ENCODE assay signal across 10 mouse cellular contexts in genomic region chr7:35948794-35949193, GRCm38 (mm10).
A peak's percentile ranks its signal among the peaks of the same experiment; 100 is the strongest.
DNase-seq lines count a peak whose midpoint lies in the region; ATAC-seq lines count a peak whose summit lies in the region.
"Had no signal": no experiment of that assay in that cellular context is flagged by ENCODE, and none has a peak within 500 bp of the region (broad histone marks: within the 10 kb centered on the region; RNA-seq: fewer than 3 reads in every experiment).

No protein-coding gene starts in this region.

- no peak for ATAC-seq in kidney, embryonic 15.5 days (replicated peaks; ENCODE audit: low FRiP score)
- no peak for ATAC-seq in hindbrain, embryonic 12.5 days (ENCODE audit: low FRiP score)
- ATAC-seq in midbrain, embryonic 11.5 days (ENCODE audit: low FRiP score), result peak; percentile 22; the same call in 1 of the 2 replicates

- H3K4me3 ChIP-seq in kidney, embryonic 15.5 days (replicated peaks), result peak overlapping the region; percentile 14
- H3K4me3 ChIP-seq in embryonic facial prominence, embryonic 10.5 days, result peak overlapping the region; percentile 43
- peak overlapping the region; percentile 10; the same call in 1 of the 2 replicates for H3K4me3 ChIP-seq in hindbrain, embryonic 12.5 days
- H3K4me3 ChIP-seq in midbrain, embryonic 11.5 days (ENCODE audit: low read depth, low read length), result no peak overlapping the region

- H3K27ac ChIP-seq in kidney, embryonic 15.5 days, result peak overlapping the region; percentile 60
- 0 out of 2 replicates have a peak overlapping the region, but pooled peaks have one; percentile 62 for H3K27ac ChIP-seq in embryonic facial prominence, embryonic 10.5 days (replicated peaks)
- no peak overlapping the region for H3K27ac ChIP-seq in hindbrain, embryonic 12.5 days
- H3K27ac ChIP-seq in midbrain, embryonic 11.5 days (ENCODE audit: low read depth, low read length), result no peak overlapping the region

- H3K4me2 ChIP-seq in kidney, embryonic 15.5 days, result peak overlapping the region; percentile 53
- H3K4me2 ChIP-seq in hindbrain, embryonic 12.5 days (replicated peaks), result peak overlapping the region; percentile 44
- peak overlapping the region; percentile 41 for H3K4me2 ChIP-seq in midbrain, embryonic 11.5 days

- H3K4me1 ChIP-seq in kidney, embryonic 15.5 days, result peaks cover 13% of the 10 kb centered on the region
- H3K4me1 ChIP-seq in embryonic facial prominence, embryonic 10.5 days, result peaks cover 18% of the 10 kb centered on the region
- peaks cover 16% of the 10 kb centered on the region for H3K4me1 ChIP-seq in hindbrain, embryonic 12.5 days
- H3K4me1 ChIP-seq in midbrain, embryonic 11.5 days (ENCODE audit: control insufficient read depth, insufficient read depth, low read length), result peaks cover 4% of the 10 kb centered on the region; the same call in 1 of the 2 replicates

- H3K9me3 ChIP-seq in kidney, embryonic 15.5 days (replicated peaks), result no peaks in the 10 kb centered on the region
- no peaks in the 10 kb centered on the region for H3K9me3 ChIP-seq in embryonic facial prominence, embryonic 10.5 days
- no peaks in the 10 kb centered on the region for H3K9me3 ChIP-seq in hindbrain, embryonic 12.5 days (replicated peaks)
- no peaks in the 10 kb centered on the region for H3K9me3 ChIP-seq in midbrain, embryonic 11.5 days (ENCODE audit: control insufficient read depth, low read length)

- H3K27me3 ChIP-seq in kidney, embryonic 15.5 days, result no peaks in the 10 kb centered on the region
- no peaks in the 10 kb centered on the region for H3K27me3 ChIP-seq in embryonic facial prominence, embryonic 10.5 days (replicated peaks; ENCODE audit: low read depth, poor library complexity, severe bottlenecking)
- no peaks in the 10 kb centered on the region for H3K27me3 ChIP-seq in hindbrain, embryonic 12.5 days
- H3K27me3 ChIP-seq in midbrain, embryonic 11.5 days (ENCODE audit: control insufficient read depth, insufficient read depth, low read length), result no peaks in the 10 kb centered on the region

- 6% methylated on average over 6 of the region's 6 CpGs for WGBS in kidney, embryonic 15.5 days
- WGBS in embryonic facial prominence, embryonic 10.5 days, result 11% methylated on average over 6 of the region's 6 CpGs
- 6% methylated on average over 6 of the region's 6 CpGs for WGBS in hindbrain, embryonic 12.5 days
- 17% methylated on average over 6 of the region's 6 CpGs for WGBS in midbrain, embryonic 11.5 days

- DNase-seq in kidney, postnatal 10 days, result no peak
- DNase-seq in embryonic facial prominence, embryonic 10.5 days (ENCODE audit: low spot score), result no peak
- no peak for DNase-seq in midbrain, embryonic 11.5 days (ENCODE audit: low spot score, missing footprints)
- no peak for DNase-seq in MN1 (ENCODE audit: low spot score)
- no peak for DNase-seq in cerebellum, postnatal 36 days
- no peak for DNase-seq in gastrocnemius, postnatal 10 days
- DNase-seq: cerebellum, adult 2 months; gastrocnemius, postnatal 36 days had no signal

- H3K9ac ChIP-seq in kidney, embryonic 15.5 days, result no peak overlapping the region
- H3K9ac ChIP-seq in hindbrain, embryonic 12.5 days, result no peak overlapping the region
- H3K9ac ChIP-seq in midbrain, embryonic 11.5 days (ENCODE audit: low read length), result no peak overlapping the region

- no peaks in the 10 kb centered on the region for H3K36me3 ChIP-seq in kidney, embryonic 15.5 days
- H3K36me3 ChIP-seq in embryonic facial prominence, embryonic 10.5 days (replicated peaks), result no peaks in the 10 kb centered on the region
- H3K36me3 ChIP-seq in hindbrain, embryonic 12.5 days, result no peaks in the 10 kb centered on the region
- no peaks in the 10 kb centered on the region for H3K36me3 ChIP-seq in midbrain, embryonic 11.5 days (ENCODE audit: control insufficient read depth, insufficient read depth, low read length)

Comparison
In these comparisons a context has a peak if more than half of its experiments do, and no peak if none do; other contexts are left out.
1. H3K27ac ChIP-seq: peak in kidney, embryonic 15.5 days (single experiment) and embryonic facial prominence, embryonic 10.5 days (single experiment); none in hindbrain, embryonic 12.5 days (single experiment) and midbrain, embryonic 11.5 days (single experiment).
2. Peak in every context shown above with its lines, with median percentiles within 50 percentile points of each other: H3K4me2 ChIP-seq.